Mouse (Mus musculus) A20 (cell line): ENCODE results near the gene Sox5.

Experiments
- DNase-seq: peaks from one replicate; pipeline ENCODE4 v3.0.0-alpha.2; 2011; ENCODE audit warnings: low read depth, low spot score

The Sox5 gene

DNA sequence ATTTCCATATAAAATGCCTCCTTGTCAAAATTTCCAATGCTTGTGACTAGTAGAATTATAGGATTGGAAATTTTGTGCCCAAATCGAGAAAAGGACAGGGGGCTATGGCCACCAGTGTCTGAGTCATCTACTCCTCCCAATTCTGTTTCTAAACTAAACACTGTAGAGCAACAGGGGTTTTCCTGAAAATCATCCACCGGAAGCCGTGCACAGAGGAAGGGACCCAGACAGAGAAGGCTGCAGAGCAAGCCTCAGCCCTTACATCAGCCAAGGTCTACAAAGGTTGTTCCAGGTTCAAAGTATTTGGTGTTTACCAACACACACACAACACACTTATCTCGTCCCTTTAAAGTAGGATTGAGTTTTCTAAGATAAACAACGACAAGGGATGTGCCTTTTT, 824.7 kb downstream of the Sox5 start:
- DNase-seq = no peak

DNA sequence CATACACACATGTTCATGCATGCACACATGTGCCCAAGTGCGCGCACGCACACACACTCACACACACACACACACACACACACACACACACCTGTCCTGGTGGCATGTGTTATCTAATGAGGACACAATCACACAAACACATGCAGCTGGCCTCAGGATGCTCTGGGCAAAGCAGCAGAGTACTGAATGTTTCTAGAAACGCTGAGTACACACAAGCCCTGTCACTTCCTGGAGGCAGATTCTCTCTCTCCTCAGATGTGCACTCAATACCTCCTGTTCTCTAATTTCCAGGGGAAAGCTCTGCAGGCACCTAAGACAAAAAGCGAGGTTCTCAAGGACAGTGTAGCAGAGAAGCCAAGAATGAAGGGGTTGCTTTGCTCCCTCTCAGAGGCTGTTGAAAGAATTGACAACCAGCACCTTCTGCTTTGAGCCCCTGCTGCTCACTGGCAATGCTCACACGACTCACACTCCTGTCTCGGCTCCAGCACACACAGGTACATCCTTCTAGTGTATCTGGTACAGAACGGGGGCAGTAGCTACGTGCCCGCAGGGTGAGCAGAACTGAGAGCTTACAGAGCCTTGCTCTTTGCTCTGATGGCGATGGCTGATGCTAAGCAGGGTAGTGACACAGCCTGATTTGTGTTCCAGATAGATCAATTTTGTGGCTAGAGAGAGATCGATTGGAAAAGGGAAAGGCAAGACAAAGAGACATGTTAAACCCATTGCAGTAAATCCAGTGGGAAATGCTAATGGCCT, 833.0 kb downstream of the Sox5 start:
- DNase-seq = no peak

DNA sequence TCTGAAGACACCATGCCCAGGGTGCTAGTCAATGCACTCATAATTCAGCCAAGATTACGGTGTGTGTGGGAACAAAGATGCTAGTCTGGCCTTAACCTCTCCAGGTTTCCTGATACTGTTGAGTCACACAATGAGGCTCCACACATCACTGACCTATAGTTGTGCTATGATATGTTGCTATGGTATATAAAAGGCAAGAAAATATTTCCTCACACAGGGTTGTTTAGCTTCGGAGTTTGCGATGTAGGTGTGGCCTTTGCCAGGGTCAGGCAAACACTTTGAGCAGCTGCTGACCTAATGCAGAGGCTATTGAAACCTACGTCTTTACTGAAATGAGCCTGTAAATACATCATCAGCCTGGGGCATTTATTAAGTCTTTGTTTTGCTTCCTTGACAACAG, 833.7 kb downstream of the Sox5 start:
- DNase-seq = no peak

DNA sequence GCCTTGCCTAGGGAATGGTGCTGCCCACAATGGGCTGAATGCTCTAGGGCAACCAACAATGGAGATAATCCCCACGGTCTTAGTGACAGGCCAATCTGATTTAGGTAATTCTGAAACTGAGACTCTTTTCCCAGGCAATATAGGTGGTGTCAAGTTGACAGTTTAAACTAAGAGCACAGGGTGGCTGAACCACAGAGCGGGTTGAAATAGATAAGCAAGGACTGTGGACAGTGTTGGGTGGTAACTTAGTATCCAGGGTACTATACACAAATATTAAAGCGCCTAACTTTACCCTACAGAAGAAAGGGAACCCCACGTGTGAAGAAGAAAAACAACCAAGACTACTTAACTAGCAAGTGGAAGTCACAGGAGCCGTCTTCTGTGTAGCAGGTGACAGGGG, 838.7 kb downstream of the Sox5 start:
- no peak for DNase-seq

DNA sequence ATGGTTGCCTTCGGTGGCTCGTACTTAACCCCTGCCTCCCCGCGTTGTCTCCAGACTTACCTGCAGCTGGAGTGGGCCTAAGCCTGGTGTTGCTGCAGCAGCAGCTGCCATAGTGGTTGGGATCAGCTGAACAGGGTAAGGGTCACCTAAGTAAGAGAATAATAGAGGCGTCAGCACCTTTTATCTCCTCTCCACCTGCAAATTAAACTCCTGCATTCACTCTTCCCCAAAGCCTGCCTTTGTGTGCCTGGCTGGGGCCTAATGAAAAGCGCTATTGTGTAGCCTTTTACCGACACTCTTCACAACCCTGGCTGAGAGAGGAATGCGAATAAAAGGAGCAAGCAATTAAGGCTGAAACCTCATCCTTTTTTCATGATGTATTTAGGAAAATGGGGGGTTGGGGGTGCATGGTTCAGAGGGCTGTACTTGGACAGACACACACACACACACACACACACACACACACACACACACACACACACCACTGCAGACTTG, 840.4 kb downstream of the Sox5 start:
- DNase-seq = no peak

- DNase-seq = no peak
Observed at GRCm38 (mm10) chr6:143923146-143923545, 858.6 kb downstream of the Sox5 start.

GRCm38 (mm10) chr6:143918405-143918947, 863.3 kb downstream of the Sox5 start:
- no peak for DNase-seq

- DNase-seq = no peak
Observed at GRCm38 (mm10) chr6:143916152-143916735, 865.5 kb downstream of the Sox5 start.

GRCm38 (mm10) chr6:143915686-143916085, 866.1 kb downstream of the Sox5 start:
- DNase-seq = no peak

- no peak for DNase-seq
Observed at GRCm38 (mm10) chr6:143912316-143912715, 869.5 kb downstream of the Sox5 start.

DNA sequence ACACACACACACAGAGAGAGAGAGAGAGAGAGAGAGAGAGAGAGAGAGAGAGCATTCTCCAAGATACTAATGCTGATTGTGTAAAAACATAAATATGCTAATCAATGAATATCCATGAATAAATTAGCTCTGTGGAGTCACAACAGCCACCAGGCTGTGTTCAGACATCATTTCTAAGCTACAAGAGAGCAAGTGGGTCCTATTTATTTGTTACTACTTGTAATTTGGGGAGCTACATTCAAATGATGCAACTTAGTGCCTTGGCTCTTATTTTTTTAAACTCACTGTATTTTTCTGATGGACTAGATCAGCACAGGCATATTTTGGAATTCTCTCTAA, 877.1 kb downstream of the Sox5 start:
- DNase-seq = no peak

- DNase-seq = no peak
Observed at GRCm38 (mm10) chr6:143903981-143904692, 877.6 kb downstream of the Sox5 start.

DNA sequence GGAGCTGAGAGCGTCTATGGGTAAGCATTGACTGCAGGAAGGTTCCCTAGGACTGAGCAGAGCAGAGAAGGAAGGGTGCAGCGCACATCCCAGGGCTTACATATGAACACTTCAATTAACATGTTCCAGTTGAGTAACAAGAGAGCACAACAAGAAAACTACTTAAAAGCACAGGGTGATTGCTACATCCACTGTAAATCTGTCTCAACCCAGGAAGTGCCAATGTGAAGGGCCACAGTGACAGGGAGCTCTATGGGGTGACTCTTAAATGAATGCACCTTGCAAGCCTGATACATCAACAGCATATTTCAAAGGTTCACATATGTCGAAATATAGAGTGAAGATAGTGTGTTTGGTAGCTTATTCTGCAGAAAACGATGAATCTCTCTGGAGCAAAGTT, 880.9 kb downstream of the Sox5 start:
- no peak for DNase-seq

- DNase-seq = no peak
Observed at GRCm38 (mm10) chr6:143895092-143895491, 886.7 kb downstream of the Sox5 start.

DNA sequence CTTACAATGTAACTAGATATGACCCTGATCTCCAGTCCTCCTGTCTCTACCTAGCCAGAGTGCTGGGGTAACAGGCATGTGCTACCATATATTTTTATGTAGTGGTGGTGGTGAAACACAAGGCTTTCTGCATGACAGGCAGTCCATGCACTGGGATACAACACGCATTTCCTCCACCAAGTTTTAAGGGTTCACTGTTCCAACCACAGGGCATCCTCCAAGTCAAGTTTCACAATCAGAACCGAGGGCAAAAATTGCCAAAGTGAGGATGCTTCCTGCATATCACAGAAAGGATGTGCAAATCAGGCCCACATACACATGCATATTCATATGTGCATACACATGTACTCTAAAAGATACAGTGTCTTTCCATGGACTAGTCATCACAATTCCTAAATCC, 888.9 kb downstream of the Sox5 start:
- DNase-seq = no peak

DNA sequence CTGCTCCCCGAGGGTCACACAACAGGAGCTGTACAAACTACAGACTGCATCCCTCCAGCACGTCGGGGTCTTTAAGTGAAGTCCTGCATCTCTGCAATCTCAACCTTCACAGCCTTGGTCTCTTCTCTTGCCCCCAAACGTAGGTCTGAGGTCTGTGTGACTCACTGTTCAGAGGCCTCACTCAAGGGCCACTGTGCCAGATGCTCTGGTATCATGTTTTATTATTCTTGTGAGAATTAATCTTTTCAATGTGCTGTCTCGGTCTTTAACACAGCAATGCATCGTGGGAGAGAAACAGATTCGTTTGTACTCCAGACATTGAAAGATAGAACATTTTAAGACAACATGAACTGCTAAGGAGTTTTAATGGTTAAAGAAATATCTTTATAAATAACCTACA, 893.2 kb downstream of the Sox5 start:
- DNase-seq = no peak

DNA sequence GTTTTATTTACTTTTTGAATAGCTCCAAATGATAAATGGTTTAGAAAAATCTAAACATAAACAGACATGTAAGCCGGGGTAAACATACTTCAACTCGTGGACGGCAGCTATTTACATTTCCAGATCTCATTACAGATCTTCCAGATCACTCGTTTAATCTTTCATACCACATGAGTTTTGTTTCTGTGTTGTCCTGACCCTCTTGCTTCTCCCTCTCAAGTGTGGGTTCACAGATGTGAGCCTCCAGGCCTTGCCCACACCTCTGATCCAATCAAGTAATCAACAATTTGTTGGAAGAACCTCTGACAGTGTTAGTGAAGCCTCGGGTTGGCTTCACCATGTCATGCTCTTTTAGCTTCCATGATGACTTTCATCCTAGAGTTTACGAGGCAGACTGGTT, 903.3 kb downstream of the Sox5 start:
- DNase-seq = no peak

GRCm38 (mm10) chr6:143868790-143869189, 913.0 kb downstream of the Sox5 start:
- DNase-seq = no peak

DNA sequence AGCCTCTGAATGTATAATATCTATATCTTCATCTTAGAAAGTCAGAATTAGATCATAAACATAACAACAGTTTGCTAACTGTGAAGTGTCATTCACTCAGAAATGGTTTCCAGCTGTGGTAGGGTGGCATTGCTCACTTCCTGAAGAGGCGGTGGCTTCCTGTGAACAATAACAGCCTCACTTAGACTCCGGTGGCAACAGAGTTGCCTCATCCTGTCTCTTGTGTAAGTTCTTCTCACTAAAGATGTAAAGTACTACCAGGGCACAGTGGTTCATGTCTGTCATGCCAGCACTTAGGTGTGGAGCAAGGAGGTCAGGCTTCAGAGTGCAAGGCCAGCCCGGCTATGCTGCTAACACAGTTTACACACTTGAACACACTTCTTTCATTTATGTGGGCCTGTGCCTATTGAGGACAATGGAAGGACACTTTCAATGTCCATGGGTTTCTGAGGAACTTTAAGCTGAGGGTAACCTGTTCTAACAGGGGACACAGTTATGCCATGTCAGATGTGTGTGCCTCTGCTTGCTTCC, 913.6 kb downstream of the Sox5 start:
- no peak for DNase-seq

DNA sequence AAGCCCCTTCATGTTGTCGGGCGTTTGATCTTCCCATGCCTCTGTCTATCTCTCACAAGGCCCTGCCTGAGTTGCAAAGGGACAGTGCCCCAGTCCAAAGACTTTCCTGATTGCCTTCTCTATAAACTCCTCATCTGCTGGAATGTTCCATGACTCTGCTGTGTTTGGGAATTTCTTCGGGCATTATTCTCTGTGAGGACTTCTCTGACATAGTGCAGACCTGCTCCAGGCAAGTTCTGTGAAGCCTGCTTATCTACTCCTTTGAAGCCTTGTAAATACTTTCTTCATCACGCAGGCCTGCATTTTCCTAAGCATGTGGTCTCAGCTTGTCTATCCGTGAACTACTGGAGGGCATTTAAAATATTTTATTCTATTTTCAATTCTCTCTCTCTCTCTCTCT, 914.7 kb downstream of the Sox5 start:
- DNase-seq = no peak

GRCm38 (mm10) chr6:143866566-143866965, 915.2 kb downstream of the Sox5 start:
- DNase-seq = no peak

DNA sequence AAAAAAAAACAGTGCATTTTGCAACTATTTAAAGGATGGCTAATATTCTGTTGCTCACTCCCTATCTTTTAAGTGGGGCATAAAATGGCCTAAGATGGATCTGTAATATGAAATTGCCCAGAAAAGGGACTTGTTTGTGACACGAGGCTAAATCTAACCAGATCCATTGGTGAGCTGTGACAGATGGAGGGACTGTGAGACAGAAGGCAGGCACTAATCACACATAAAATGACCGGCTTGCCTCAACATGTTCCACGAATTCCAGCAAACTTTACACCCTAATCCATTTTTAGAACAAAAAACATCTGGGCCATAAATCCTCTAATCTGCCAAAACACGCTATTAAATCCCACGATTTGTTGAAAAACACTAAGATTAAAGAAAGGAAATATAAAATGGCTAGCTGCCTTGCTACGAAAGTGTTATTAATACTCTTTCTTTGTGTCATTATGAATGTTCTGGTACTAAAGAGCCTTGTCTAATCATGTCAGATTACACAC, 919.1 kb downstream of the Sox5 start:
- DNase-seq = no peak
